Mouse (Mus musculus) c-Kit-positive CD71-positive TER-119-negative erythroid progenitor cells, embryonic 14.5 days (primary cell): ENCODE results near the gene Iqsec1.

Experiments used
- DNase-seq: peaks from one replicate; pipeline ENCODE4 v3.0.0-alpha.2; 2013; ENCODE audit warnings: low read depth

Gene Iqsec1

DNA sequence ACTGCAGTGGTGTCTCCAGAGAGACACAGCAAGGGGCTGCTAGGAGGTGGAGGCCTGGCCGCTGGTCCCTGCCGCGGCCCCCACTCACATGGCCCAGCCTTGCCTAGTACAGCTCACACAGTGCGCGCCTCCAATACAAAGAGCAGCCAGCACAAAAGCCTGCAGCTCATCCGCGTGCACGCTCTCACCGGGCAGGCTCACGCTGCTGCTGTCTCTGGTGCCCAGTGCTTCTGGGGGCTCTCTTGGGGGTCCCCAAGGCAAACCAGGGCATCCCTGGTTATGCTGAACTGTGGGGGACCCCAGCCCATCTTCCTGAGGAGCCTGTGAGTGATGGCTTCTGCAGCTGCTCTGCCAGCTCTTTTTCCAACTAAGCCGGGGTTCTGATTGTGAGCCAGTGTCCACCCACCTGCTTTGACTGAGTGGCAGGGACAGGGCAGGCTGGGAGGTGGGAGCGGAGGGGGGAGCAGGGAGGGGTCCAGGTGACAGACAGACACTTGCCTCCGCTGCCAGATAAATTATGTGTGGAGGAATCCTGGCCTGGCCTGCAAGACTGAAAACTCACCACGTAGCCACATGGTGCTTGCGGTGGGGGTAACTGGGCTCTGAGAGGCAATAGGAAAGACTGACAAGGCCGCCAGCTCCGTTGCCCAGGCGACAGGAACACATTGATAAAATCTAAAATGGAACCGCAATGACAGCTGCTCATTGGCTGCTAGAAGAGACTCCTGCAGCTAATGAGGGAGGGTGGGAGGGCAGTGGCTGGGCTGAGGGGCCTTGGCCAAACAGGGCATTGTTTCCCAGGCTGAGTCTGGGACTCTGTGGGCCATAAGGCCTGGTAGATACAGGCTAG lies 206.3 kb downstream of the Iqsec1 start:
- DNase-seq = no peak

DNA sequence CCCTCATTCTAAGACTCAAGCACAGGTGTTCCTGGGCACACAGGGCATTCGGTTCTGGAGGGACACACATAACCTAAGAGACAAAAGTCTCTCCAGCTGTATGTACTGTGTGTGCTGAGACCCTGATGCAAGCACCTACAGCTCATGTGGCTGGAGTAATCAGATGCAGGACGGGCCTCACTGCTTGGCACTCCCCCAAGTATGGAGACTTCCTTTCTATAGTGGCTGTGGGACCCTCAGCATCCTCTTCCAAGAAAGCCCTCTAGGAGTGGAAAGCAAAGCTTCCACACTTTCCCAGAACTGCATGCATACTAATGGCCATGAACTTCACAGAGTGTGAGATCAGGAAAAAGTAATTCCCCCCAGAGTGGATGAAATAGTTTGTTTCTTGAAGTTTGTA lies 208.0 kb downstream of the Iqsec1 start:
- no peak for DNase-seq

DNA sequence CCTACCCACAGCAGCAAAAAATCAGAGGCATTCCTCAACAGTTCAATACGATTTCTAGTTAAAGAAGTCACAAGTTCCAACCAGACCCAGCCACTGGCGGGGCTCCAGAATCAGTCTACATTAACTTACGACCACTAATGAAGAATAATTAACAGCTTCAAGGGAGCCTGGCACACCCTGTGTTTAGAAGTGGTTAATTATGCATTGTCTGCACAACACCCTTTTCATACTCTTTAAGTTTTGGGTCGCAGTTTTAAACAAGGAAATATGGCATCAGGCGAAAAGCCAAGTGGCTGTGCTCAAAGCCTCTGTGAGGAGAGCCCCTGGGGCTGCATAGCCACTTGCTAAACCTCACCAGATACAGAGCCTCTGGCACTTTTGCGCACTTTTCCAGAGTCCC lies 209.6 kb downstream of the Iqsec1 start:
- no peak for DNase-seq

DNA sequence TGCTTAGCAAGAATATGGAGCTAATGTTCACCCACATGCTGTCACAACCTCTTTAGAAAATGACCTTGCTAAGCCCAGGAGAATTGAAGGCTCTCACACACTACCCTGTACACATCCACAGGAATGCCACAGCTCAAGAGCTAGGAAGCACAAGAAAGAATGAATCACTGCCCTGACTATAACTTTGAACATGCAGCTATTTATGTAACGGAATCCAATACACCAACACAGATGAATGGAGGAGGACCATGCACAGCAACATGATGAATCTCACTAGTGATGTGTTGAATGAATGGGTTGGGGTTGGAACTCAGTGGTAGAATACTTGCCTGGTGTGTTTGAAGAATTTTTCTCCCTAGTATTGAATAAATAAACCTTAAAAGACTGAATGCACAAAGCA lies 211.2 kb downstream of the Iqsec1 start:
- no peak for DNase-seq

DNA sequence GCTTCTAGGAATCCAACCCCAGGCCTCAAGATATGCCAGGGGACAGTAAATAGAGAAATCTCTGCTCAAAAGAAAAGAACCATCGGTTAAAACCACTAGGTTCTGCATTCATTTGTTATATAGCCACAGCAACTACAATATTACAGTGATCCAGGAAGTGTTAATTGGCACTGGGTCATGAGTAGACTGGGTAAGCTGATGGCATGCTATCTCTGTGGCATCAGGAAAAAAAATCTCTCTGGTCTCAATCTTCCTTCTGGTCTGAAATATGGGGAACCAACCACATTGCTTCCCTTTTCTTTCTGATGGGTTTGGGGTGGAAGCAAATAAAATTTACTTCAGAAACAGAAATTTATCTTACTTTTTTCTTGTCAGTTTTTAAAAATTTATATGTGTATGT lies 212.9 kb downstream of the Iqsec1 start:
- DNase-seq = no peak

- no peak for DNase-seq
These were observed 214.7 kb downstream of the Iqsec1 start for GRCm38 (mm10) chr6:90773811-90774233.

GRCm38 (mm10) chr6:90772120-90772519 lies 216.4 kb downstream of the Iqsec1 start:
- DNase-seq = no peak

- DNase-seq = no peak
These were observed 220.0 kb downstream of the Iqsec1 start for GRCm38 (mm10) chr6:90768526-90768925.

DNA sequence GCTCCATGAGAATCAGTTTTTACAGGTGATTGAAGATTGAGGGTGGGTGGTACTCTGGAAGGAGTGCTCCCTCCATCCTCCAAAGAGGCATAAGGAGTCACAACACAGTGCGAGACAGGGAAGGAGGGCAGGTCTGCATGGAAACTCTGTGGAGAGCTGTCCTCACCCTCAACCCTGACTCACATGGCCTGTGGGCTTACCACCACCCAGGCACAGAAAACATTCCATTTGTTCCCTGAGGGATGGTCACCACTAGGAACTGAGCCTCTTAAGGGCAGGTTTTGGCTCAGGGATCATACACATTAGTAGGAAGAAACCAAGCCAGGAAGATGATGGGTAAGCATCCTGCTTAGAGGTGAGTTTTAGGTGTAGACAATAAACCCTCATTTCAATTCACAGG lies 220.6 kb downstream of the Iqsec1 start:
- no peak for DNase-seq

GRCm38 (mm10) chr6:90764753-90765152 lies 223.7 kb downstream of the Iqsec1 start:
- no peak for DNase-seq

DNA sequence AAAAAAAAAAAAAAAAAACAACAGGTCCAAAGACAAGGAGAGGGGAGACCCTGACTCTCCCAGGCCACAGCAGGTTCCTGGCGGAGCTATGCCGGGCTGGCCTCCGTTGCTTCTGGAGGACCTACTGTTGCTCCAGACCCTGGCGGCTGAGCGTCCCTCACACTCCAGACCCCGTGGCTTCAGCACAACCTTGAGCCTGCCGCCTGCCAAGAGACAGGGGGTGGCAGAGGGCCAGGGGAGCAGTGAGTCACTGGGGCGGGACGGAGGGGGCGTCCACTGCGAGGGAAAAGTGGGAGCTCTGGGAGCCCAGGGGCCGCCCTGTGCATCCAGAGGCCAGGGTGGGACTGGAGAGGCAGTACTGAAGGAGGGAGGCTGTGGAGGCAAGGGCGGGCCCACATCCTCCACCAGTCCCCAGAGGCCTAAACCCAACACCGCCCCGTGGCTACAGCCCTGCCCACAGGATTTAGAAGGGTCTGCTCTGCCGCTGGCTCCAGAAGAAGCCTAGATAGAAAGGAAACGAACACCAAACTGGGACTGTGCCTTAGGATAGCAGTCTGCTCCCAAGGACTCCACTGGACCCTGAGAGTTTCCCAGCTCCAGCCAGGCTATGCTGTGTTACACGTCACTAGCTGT lies 224.4 kb downstream of the Iqsec1 start:
- no peak for DNase-seq

DNA sequence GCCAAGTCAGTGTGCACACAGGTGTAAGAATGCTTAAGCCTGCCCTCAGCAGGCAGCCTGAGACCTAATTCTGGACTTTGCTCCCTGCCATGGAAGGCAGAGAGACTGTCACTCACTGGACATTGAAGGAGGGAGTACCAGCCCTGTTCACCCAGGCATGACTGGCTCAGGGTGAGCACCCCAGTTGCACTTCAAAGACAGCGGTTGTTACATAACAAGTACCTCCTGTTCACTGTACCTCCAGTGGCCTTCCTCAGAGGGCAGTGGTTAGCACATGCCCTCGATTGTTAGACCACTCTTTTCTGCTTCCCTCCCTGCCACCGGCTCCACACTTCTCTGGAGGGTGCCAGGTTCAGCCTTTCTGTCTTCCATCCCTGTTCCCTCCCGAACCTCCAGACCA lies 225.2 kb downstream of the Iqsec1 start:
- no peak for DNase-seq

- DNase-seq = no peak
These were observed 226.3 kb downstream of the Iqsec1 start for GRCm38 (mm10) chr6:90762120-90762736.

- DNase-seq = no peak
These were observed 227.0 kb downstream of the Iqsec1 start for GRCm38 (mm10) chr6:90761301-90762056.

- DNase-seq = no peak
These were observed 227.6 kb downstream of the Iqsec1 start for GRCm38 (mm10) chr6:90760886-90761285.

DNA sequence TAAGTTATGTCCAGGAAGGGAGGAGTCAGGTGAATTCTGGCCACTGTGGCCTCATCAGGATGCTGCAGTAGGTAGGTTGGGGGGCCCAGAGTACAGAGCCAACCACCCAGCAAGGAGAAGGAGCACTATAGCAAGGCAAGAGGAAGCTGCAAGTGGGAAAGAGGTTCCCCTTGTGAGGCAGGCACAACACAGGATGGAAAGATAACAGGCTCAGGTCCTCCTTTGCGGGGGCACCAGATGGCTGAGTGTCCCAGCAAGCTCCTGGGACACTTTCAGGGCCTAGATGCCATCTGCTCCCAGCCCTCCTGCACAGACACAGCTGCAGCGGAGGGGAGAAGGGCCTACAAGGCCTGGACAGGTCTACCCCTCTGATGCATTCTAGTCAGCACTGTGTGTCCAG lies 228.7 kb downstream of the Iqsec1 start:
- DNase-seq = no peak

GRCm38 (mm10) chr6:90758155-90758554 lies 230.3 kb downstream of the Iqsec1 start:
- DNase-seq = no peak

DNA sequence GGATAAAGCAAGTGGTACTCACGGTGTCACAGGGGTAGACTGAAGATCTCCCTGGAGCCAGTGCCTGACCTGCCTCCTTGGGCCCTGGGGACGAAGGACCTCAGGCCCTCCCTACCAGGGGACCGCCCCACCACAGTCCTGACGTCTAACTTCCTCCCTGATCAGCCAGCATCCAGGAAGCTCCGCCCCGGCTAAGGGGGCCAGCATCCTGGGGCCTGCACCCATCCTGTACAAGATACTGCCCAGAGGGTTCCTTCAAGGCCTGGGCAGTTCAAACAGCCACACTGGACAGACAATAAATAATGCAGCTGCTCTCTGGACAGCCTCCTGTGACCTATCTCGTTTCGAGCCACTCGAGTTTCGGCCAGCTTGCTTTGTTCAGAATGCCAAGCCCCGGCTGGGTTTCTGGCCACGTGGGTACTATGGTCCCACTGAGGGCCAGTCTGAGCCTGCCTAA lies 231.0 kb downstream of the Iqsec1 start:
- no peak for DNase-seq

- no peak for DNase-seq
These were observed 231.9 kb downstream of the Iqsec1 start for GRCm38 (mm10) chr6:90756561-90756960.

- DNase-seq = no peak
These were observed 232.9 kb downstream of the Iqsec1 start for GRCm38 (mm10) chr6:90755613-90755941.

DNA sequence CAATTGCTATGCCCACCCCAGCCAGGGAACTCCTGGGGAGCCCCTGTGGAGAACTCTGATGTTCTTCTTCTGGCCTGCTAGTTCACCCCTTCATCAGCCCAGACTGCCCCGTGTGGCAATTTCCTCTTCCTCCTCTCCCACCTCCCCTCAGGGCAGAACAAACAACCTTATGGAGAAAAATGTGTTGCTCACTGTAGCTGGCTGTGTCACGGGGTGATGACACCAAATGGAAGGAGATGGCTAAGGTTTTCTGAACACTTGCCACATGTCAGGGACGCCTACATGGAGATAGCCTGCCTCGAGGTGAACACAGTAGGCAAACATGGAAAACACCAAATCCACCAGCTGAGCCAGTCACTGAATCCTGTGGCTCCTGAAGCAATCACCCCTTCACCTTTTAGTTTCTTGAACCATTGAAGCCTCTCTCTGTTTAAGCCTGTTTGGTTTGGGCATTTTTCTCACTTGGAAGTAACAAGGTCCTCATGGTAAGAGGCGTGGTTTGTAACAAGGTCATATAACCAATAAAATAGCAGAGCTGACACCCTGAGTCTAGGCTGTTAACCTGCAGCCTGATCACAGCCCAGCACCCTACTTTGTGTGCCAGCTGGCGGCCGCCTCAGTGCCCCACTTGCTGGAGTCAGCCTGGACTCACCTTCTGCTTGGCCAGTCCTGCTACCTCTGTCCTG lies 233.4 kb downstream of the Iqsec1 start:
- no peak for DNase-seq

GRCm38 (mm10) chr6:90754093-90754492 lies 234.4 kb downstream of the Iqsec1 start:
- DNase-seq = no peak
